Mouse (Mus musculus) adrenal gland, postnatal 0 days (tissue): ENCODE measurements around the gene Defb22. TPM values are rescaled to one million over a fixed set of nuclear protein-coding genes. Genes with fewer than 3 reads are reported as not detected.

Source experiments
- polyA plus RNA-seq: library from polyadenylated mRNA; unstranded; fragments of >200 nt; fragmentation: Nextera tagmentation; extraction: Ambion mirVana; gene quantifications from 2 replicates; pipeline ENCODE4 v1.2.1, GENCODE M21; 2015

Gene Defb22
- polyA plus RNA-seq = not detected in 2 replicates

GRCm38 (mm10) chr2:152490038-152490437 lies at the start of gene Defb22:
TSS of gene Defb22 (minus strand) at chr2:152490138.

GRCm38 (mm10) chr2:152517981-152518380 lies 28.0 kb upstream of the Defb22 start, which contains the start of gene Defb28:
TSS of gene Defb28 (plus strand) at chr2:152518255.

GRCm38 (mm10) chr2:152511592-152511991 lies 21.7 kb upstream of the Defb22 start, which contains the start of gene Defb26:
TSS of gene Defb26 (minus strand) at chr2:152511692.

GRCm38 (mm10) chr2:152476763-152477162 lies 13.2 kb downstream of the Defb22 start, which contains the start of gene Defb20:
TSS of gene Defb20 (plus strand) at chr2:152477063.

GRCm38 (mm10) chr2:152464570-152465150 lies 25.3 kb downstream of the Defb22 start, which contains the start of gene Defb23:
TSS of gene Defb23 (minus strand) at chr2:152464620.

Other genes starting within 250 kb of the Defb22 start
- gene Tbc1d20, start 196.3 kb downstream of the Defb22 start, polyA plus RNA-seq = 26.9 and 42.2 TPM in 2 replicates
- gene Rbck1, start 157.5 kb downstream of the Defb22 start, polyA plus RNA-seq = 63.0 and 98.2 TPM in 2 replicates
- gene Trib3, start 146.1 kb downstream of the Defb22 start, polyA plus RNA-seq = 3.7 and 7.3 TPM in 2 replicates
- gene Nrsn2, start 113.5 kb downstream of the Defb22 start, polyA plus RNA-seq = 7.9 and 13.9 TPM in 2 replicates
- 6.8 and 6.9 TPM in 2 replicates for gene Sox12, start 92.1 kb downstream of the Defb22 start, polyA plus RNA-seq
- gene Zcchc3, start 75.1 kb downstream of the Defb22 start, polyA plus RNA-seq = 16.3 and 19.2 TPM in 2 replicates
- 0.54 and 0.61 TPM in 2 replicates for gene 6820408C15Rik, start 74.6 kb downstream of the Defb22 start, polyA plus RNA-seq
- gene Defb23, start 25.5 kb downstream of the Defb22 start, polyA plus RNA-seq = not detected in 2 replicates
- not detected in 2 replicates for gene Defb20, start 13.1 kb downstream of the Defb22 start, polyA plus RNA-seq
- not detected in 2 replicates for gene Defb26, start 21.6 kb upstream of the Defb22 start, polyA plus RNA-seq
- not detected in 2 replicates for gene Defb28, start 28.1 kb upstream of the Defb22 start, polyA plus RNA-seq
- gene Defb29, start 50.0 kb upstream of the Defb22 start, polyA plus RNA-seq = 0.41 TPM in 1 of 2 replicates, not detected in the other
- gene Gm17416, start 79.2 kb upstream of the Defb22 start, polyA plus RNA-seq = not detected in 2 replicates
- not detected in 2 replicates for gene Defb21, start 82.6 kb upstream of the Defb22 start, polyA plus RNA-seq
- gene Defb19, start 90.2 kb upstream of the Defb22 start, polyA plus RNA-seq = 10.1 and 18.3 TPM in 2 replicates
- not detected in 2 replicates for gene Defb45, start 109.3 kb upstream of the Defb22 start, polyA plus RNA-seq
- 9.0 and 10.7 TPM in 2 replicates for gene Defb36, start 114.2 kb upstream of the Defb22 start, polyA plus RNA-seq
- gene Defb25, start 132.9 kb upstream of the Defb22 start, polyA plus RNA-seq = 4.1 and 5.2 TPM in 2 replicates
- gene Rem1, start 136.8 kb upstream of the Defb22 start, polyA plus RNA-seq = 8.9 and 10.3 TPM in 2 replicates
- 141 and 183 TPM in 2 replicates for gene H13, start 179.3 kb upstream of the Defb22 start, polyA plus RNA-seq
- 52.4 and 57.4 TPM in 2 replicates for gene Mcts2, start 196.9 kb upstream of the Defb22 start, polyA plus RNA-seq
- gene Id1, start 246.1 kb upstream of the Defb22 start, polyA plus RNA-seq = 91.1 and 97.3 TPM in 2 replicates